23 mouse cellular contexts compared by ENCODE assay signal in genomic region chr15:63559293-63559692, GRCm38 (mm10).
"Had no signal": no experiment of that assay in that cellular context is flagged by ENCODE, and none has a peak within 500 bp of the region (broad histone marks: within the 10 kb centered on the region; RNA-seq: fewer than 3 reads in every experiment).

No protein-coding gene starts in this region.

- H3K27me3 ChIP-seq: hindbrain, embryonic 13.5 days; hindbrain, embryonic 15.5 days; kidney, embryonic 15.5 days; limb, embryonic 13.5 days; limb, embryonic 15.5 days had no signal

- H3K36me3 ChIP-seq: hindbrain, embryonic 13.5 days; hindbrain, embryonic 15.5 days; kidney, embryonic 15.5 days; limb, embryonic 13.5 days; limb, embryonic 15.5 days had no signal

- H3K9me3 ChIP-seq: hindbrain, embryonic 13.5 days; hindbrain, embryonic 15.5 days; kidney, embryonic 15.5 days; limb, embryonic 13.5 days; limb, embryonic 15.5 days had no signal

- H3K4me2 ChIP-seq: heart, embryonic 11.5 days; hindbrain, embryonic 13.5 days; hindbrain, embryonic 15.5 days; kidney, embryonic 15.5 days; limb, embryonic 13.5 days; limb, embryonic 15.5 days had no signal

- H3K9ac ChIP-seq: hindbrain, embryonic 13.5 days; hindbrain, embryonic 15.5 days; kidney, embryonic 15.5 days; limb, embryonic 13.5 days; limb, embryonic 15.5 days had no signal

- H3K4me3 ChIP-seq: heart, adult 2 months; hindbrain, embryonic 13.5 days; hindbrain, embryonic 15.5 days; kidney, embryonic 15.5 days; limb, embryonic 13.5 days; limb, embryonic 15.5 days had no signal

- H3K4me1 ChIP-seq: hindbrain, embryonic 13.5 days; hindbrain, embryonic 15.5 days; limb, embryonic 13.5 days; limb, embryonic 15.5 days had no signal

- ATAC-seq: hindbrain, postnatal 0 days; intestine, embryonic 16.5 days had no signal

- H3K27ac ChIP-seq: heart, adult 2 months; hindbrain, embryonic 13.5 days; hindbrain, embryonic 15.5 days; hindbrain, postnatal 0 days; kidney, embryonic 15.5 days; kidney, postnatal 0 days; limb, embryonic 13.5 days; limb, embryonic 15.5 days had no signal

- DNase-seq: gastrocnemius, postnatal 14 days; gastrocnemius, postnatal 36 days; heart, adult 11 months; heart, adult 2 months; heart, postnatal 14 days; heart, postnatal 36 days; kidney, adult 11 months; kidney, adult 2 months; kidney, adult 9 months; kidney, postnatal 14 days; kidney, postnatal 36 days; layer of hippocampus, adult 9-11 months; layer of hippocampus, postnatal 36 days; left cerebral cortex, postnatal 4 days had no signal
